Mouse (Mus musculus): ENCODE data around the gene Tbc1d10a. TPM values are rescaled to one million over a fixed set of nuclear protein-coding genes. Genes with fewer than 3 reads are reported as not detected.
"Not testable (repeated sequence)": the region's sequence is repeated elsewhere in the genome, so short reads cannot be mapped to it uniquely, and the experiment has no call there.

Tbc1d10a gene
- polyA plus RNA-seq, 1 experiment from 2014 or later, result 22.1 TPM

GRCm38 (mm10) chr11:4166467-4167090 is 20.0 kb upstream of the Tbc1d10a start:
- ATAC-seq (ENCODE audit: insufficient read depth, low FRiP score, low TSS enrichment) (no peak), DNase-seq (ENCODE audit: low spot score) (no peak)
- Histone ChIP-seq H3K4me2 (ENCODE audit: low read depth) (no peak overlapping the region), H3K9me3 (ENCODE audit: control insufficient read depth, low read length) (no peaks in the 10 kb centered on the region), H3K27ac (ENCODE audit: low read depth, low read length) (no peak overlapping the region), H3K4me3 (ENCODE audit: low read depth, low read length) (no peak overlapping the region), H3K4me1 (ENCODE audit: control insufficient read depth, insufficient read depth, low read length) (peaks cover 5% of the 10 kb centered on the region; the same call in 1 of the 2 replicates), H3K9ac (ENCODE audit: low read length) (no peak overlapping the region), H3K36me3 (ENCODE audit: control insufficient read depth, insufficient read depth, low read length) (peaks cover 40% of the 10 kb centered on the region), H3K27me3 (ENCODE audit: control insufficient read depth, insufficient read depth, low read length) (no peaks in the 10 kb centered on the region)
- 96% methylated on average over 7 of the region's 7 CpGs for WGBS

- Histone ChIP-seq H3K9me3 (ENCODE audit: control insufficient read depth, low read length) (no peaks in the 10 kb centered on the region), H3K27ac (ENCODE audit: low read depth, low read length) (no peak overlapping the region), H3K36me3 (ENCODE audit: control insufficient read depth, insufficient read depth, low read length) (peaks cover 72% of the 10 kb centered on the region), H3K9ac (ENCODE audit: low read length) (no peak overlapping the region), H3K27me3 (ENCODE audit: control insufficient read depth, insufficient read depth, low read length) (no peaks in the 10 kb centered on the region), H3K4me2 (ENCODE audit: low read depth) (no peak overlapping the region), H3K4me3 (ENCODE audit: low read depth, low read length) (no peak overlapping the region), H3K4me1 (ENCODE audit: control insufficient read depth, insufficient read depth, low read length) (no peaks in the 10 kb centered on the region)
- 89% methylated on average over 5 of the region's 5 CpGs for WGBS
- DNase-seq (ENCODE audit: low spot score) (no peak), ATAC-seq (ENCODE audit: insufficient read depth, low FRiP score, low TSS enrichment) (no peak)
Observed at GRCm38 (mm10) chr11:4174586-4174985, 12.0 kb upstream of the Tbc1d10a start.

DNA sequence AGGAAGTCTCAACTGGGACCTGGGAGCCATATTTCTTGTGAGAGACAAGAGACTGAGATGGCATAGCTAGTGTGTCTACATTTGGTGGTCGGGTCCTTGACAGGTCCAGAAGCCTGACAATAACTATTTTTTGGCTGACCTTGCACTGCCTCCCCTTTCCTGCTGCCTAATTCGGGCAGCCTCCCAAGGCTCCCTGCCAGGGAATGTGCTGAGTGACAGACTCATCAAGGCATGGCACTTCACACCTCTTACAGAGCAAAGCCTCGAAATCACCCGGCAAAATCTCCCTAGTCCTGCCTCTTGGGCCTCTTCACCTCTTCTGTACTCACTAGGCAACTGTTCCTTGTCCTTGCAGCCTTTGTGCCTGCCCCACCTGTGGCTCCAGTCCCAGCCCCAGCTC is 8.9 kb upstream of the Tbc1d10a start:
- ATAC-seq (ENCODE audit: insufficient read depth, low FRiP score, low TSS enrichment) (no peak), DNase-seq (ENCODE audit: low spot score) (no peak)
- H3K27me3 ChIP-seq (ENCODE audit: control insufficient read depth, insufficient read depth, low read length), result no peaks in the 10 kb centered on the region
- no peaks in the 10 kb centered on the region for H3K4me1 ChIP-seq (ENCODE audit: control insufficient read depth, insufficient read depth, low read length)
- no peaks in the 10 kb centered on the region for H3K9me3 ChIP-seq (ENCODE audit: control insufficient read depth, low read length)
- H3K9ac ChIP-seq (ENCODE audit: low read length), result no peak overlapping the region
- H3K36me3 ChIP-seq (ENCODE audit: control insufficient read depth, insufficient read depth, low read length), result peaks cover 67% of the 10 kb centered on the region
- H3K4me2 ChIP-seq (ENCODE audit: low read depth), result no peak overlapping the region
- no peak overlapping the region for H3K27ac ChIP-seq (ENCODE audit: low read depth, low read length)
- H3K4me3 ChIP-seq (ENCODE audit: low read depth, low read length), result no peak overlapping the region
- WGBS, result 93% methylated on average over 4 of the region's 4 CpGs

- no peak for ATAC-seq (ENCODE audit: insufficient read depth, low FRiP score, low TSS enrichment)
- peaks cover 30% of the 10 kb centered on the region for H3K36me3 ChIP-seq (ENCODE audit: control insufficient read depth, insufficient read depth, low read length)
- 10% methylated on average over 1 of the region's 1 CpGs for WGBS
Observed at GRCm38 (mm10) chr11:4182061-4182460, 4.5 kb upstream of the Tbc1d10a start.

DNA sequence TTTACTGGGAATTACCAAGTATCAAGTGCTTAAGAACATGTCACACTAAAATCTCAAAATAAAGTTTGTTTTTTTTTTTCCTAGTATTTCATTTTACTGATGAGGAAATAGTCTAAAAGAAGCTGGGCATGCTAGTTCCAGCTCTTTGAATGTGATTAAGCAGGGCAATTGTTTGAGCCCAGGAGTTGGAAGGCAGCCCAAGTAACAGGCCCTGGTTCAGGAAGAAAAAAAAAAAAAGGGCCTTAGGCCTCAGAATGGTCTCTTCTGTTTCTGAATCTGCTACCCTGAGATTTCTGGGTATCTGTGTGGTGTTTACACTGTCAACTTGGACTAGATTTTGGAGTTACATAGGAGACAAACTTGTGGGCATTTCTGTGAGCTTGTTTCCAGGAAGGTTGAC is 3.1 kb upstream of the Tbc1d10a start:
- DNase-seq (ENCODE audit: low spot score), result no peak
- Histone ChIP-seq H3K36me3 (ENCODE audit: control insufficient read depth, insufficient read depth, low read length) (peaks cover 17% of the 10 kb centered on the region), H3K9me3 (ENCODE audit: control insufficient read depth, low read length) (no peaks in the 10 kb centered on the region), H3K27ac (ENCODE audit: low read depth, low read length) (no peak overlapping the region), H3K9ac (ENCODE audit: low read length) (no peak overlapping the region), H3K4me1 (ENCODE audit: control insufficient read depth, insufficient read depth, low read length) (peaks cover 5% of the 10 kb centered on the region), H3K4me2 (ENCODE audit: low read depth) (no peak overlapping the region), H3K27me3 (ENCODE audit: control insufficient read depth, insufficient read depth, low read length) (no peaks in the 10 kb centered on the region), H3K4me3 (ENCODE audit: low read depth, low read length) (no peak overlapping the region)
- no peak for ATAC-seq (ENCODE audit: insufficient read depth, low FRiP score, low TSS enrichment)

More at GRCm38 (mm10) chr11:4182061-4182460, 4.5 kb upstream of the Tbc1d10a start:
- no peak overlapping the region for H3K4me2 ChIP-seq (ENCODE audit: low read depth)
- H3K4me1 ChIP-seq (ENCODE audit: control insufficient read depth, insufficient read depth, low read length), result no peaks in the 10 kb centered on the region
- no peaks in the 10 kb centered on the region for H3K27me3 ChIP-seq (ENCODE audit: control insufficient read depth, insufficient read depth, low read length)
- H3K9ac ChIP-seq (ENCODE audit: low read length), result no peak overlapping the region
- no peaks in the 10 kb centered on the region for H3K9me3 ChIP-seq (ENCODE audit: control insufficient read depth, low read length)
- H3K27ac ChIP-seq (ENCODE audit: low read depth, low read length), result no peak overlapping the region
- no peak for DNase-seq (ENCODE audit: low spot score)
- H3K4me3 ChIP-seq (ENCODE audit: low read depth, low read length), result no peak overlapping the region

DNA sequence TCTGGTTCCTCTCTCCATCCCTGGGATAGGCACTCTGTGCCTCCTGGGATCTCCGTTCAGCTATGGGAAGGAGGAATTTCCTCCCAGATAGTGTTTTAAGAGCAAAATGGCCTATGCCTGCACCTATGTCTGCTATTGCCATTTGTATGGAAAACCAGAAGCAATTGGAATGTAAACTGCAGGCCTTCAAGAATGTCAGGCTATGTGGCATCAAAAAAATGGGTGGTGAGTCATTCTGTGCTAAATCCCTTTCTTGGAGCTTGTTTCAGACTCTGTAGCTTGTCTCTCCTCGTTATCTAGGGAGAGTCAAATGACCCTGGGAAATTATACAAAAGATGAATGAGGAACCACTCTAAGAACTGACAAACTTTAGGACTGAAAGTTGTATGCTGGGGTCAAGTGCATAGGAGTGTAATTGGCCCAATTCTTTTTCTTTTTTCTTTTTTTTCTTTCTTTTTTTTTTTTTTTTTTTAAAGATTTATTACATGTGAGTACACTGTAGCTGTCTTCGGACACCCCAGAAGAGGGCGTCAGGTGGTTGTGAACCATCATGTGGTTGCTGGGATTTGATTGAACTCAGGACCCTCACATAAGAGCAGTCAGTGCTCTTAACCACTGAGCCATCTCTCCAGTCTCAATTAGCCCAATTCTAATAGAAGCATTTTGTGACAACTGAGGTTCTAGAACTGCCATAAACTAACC is 2.2 kb upstream of the Tbc1d10a start:
- Histone ChIP-seq H3K4me2 (ENCODE audit: low read depth) (no peak overlapping the region), H3K4me1 (ENCODE audit: control insufficient read depth, insufficient read depth, low read length) (peaks cover 5% of the 10 kb centered on the region), H3K9me3 (ENCODE audit: control insufficient read depth, low read length) (no peaks in the 10 kb centered on the region), H3K36me3 (ENCODE audit: control insufficient read depth, insufficient read depth, low read length) (peaks cover 9% of the 10 kb centered on the region), H3K27me3 (ENCODE audit: control insufficient read depth, insufficient read depth, low read length) (no peaks in the 10 kb centered on the region), H3K27ac (ENCODE audit: low read depth, low read length) (no peak overlapping the region), H3K4me3 (ENCODE audit: low read depth, low read length) (no peak overlapping the region), H3K9ac (ENCODE audit: low read length) (no peak overlapping the region)
- ATAC-seq (ENCODE audit: insufficient read depth, low FRiP score, low TSS enrichment) (no peak), DNase-seq (ENCODE audit: low spot score) (no peak)
- 72% methylated on average over 4 of the region's 4 CpGs for WGBS

DNA sequence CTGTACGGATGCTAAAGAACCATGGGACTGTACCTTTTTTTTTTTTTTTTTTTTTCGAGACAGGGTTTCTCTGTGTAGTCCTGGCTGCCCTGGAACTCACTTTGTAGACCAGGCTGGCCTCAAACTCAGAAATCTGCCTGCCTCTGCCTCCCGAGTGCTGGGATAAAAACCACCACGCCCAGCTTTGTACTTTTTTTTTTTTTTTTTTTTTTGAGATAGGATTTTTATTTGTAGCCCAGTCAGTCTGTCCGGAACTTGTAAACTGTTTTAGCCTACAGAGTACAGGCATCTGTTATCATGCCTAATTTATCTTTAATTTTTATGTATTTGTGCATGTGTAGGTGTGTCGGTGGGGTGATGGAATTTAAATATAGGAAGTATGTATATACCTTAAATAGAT is 1.1 kb upstream of the Tbc1d10a start:
- H3K36me3 ChIP-seq (ENCODE audit: control insufficient read depth, insufficient read depth, low read length); H3K9ac ChIP-seq (ENCODE audit: low read length); H3K9me3 ChIP-seq (ENCODE audit: control insufficient read depth, low read length); H3K4me3 ChIP-seq (ENCODE audit: low read depth, low read length); ATAC-seq (ENCODE audit: insufficient read depth, low FRiP score, low TSS enrichment); H3K4me1 ChIP-seq (ENCODE audit: control insufficient read depth, insufficient read depth, low read length); H3K27me3 ChIP-seq (ENCODE audit: control insufficient read depth, insufficient read depth, low read length); H3K4me2 ChIP-seq (ENCODE audit: low read depth); H3K27ac ChIP-seq (ENCODE audit: low read depth, low read length); DNase-seq (ENCODE audit: low spot score): not testable (repeated sequence)
- 91% methylated on average over 5 of the region's 6 CpGs for WGBS

DNA sequence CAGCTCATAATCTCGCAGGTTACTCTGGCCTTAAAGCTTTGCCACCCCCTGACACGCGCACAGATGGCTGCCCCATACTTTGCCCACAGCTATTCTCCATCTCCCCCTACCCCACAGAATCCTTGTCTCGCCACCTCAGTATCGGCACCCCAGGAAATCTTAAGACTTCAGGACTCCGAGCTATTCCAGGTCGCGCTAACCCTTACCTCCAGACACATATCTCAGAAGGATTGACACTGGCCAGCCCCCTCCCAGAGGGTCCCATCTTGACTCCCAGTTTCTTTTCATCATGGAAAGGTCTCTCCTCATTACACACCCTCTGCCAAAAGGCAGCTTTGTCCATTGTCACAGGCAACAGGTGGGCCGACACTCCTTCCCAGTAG is 720 bp downstream of the Tbc1d10a start:
- ATAC-seq (ENCODE audit: insufficient read depth, low FRiP score, low TSS enrichment), result peak; percentile 25; the same call in 1 of the 2 replicates

DNA sequence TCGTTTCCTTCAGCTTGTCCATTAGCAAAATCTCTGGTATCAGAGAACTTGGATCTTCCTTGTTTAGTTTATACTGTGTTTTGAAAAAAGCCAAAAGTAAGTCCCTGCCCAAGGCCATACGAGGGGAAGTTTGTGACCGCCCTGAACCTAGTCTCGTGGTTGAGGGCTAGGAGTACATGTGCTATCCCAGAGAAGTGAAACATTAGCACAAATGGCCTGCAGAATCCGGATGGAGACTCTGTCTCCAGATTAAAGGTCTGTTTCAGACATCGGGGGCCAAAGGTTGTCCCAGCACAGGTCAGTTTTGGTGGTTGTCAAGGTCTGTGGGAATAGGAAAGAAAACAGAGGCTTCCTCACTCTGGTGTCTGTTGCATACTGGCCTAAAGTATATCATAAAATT is 2.6 kb downstream of the Tbc1d10a start:
- DNase-seq (ENCODE audit: low spot score) (no peak), ATAC-seq (ENCODE audit: insufficient read depth, low FRiP score, low TSS enrichment) (no peak)
- Histone ChIP-seq H3K9me3 (ENCODE audit: control insufficient read depth, low read length) (no peaks in the 10 kb centered on the region), H3K4me3 (ENCODE audit: low read depth, low read length) (no peak overlapping the region), H3K27ac (ENCODE audit: low read depth, low read length) (no peak overlapping the region), H3K4me1 (ENCODE audit: control insufficient read depth, insufficient read depth, low read length) (peaks cover 5% of the 10 kb centered on the region), H3K36me3 (ENCODE audit: control insufficient read depth, insufficient read depth, low read length) (no peaks in the 10 kb centered on the region), H3K9ac (ENCODE audit: low read length) (no peak overlapping the region), H3K27me3 (ENCODE audit: control insufficient read depth, insufficient read depth, low read length) (no peaks in the 10 kb centered on the region), H3K4me2 (ENCODE audit: low read depth) (no peak overlapping the region)
- WGBS, result 86% methylated on average over 6 of the region's 6 CpGs

More for the DNA sequence above, 720 bp downstream of the Tbc1d10a start:
- H3K4me3 ChIP-seq (ENCODE audit: low read depth, low read length), result peak overlapping the region; percentile 83
- DNase-seq (ENCODE audit: low spot score), result no peak
- peak overlapping the region; percentile 86 for H3K9ac ChIP-seq (ENCODE audit: low read length)
- H3K4me2 ChIP-seq (ENCODE audit: low read depth), result peak overlapping the region; percentile 90
- H3K36me3 ChIP-seq (ENCODE audit: control insufficient read depth, insufficient read depth, low read length), result no peaks in the 10 kb centered on the region
- no peaks in the 10 kb centered on the region for H3K27me3 ChIP-seq (ENCODE audit: control insufficient read depth, insufficient read depth, low read length)
- H3K9me3 ChIP-seq (ENCODE audit: control insufficient read depth, low read length), result no peaks in the 10 kb centered on the region
- WGBS, result 21% methylated on average over 9 of the region's 9 CpGs
- peaks cover 5% of the 10 kb centered on the region for H3K4me1 ChIP-seq (ENCODE audit: control insufficient read depth, insufficient read depth, low read length)
- no peak overlapping the region for H3K27ac ChIP-seq (ENCODE audit: low read depth, low read length)

Measured in neural tube, embryonic 11.5 days (tissue).